Mouse (Mus musculus) fibroblast of lung, adult 2 months (primary cell): ENCODE data around the gene Elk4.

Experiments used
- DNase-seq: peaks from one replicate; pipeline ENCODE4 v3.0.0-alpha.2; 2011; ENCODE audit warnings: low read depth

The Elk4 gene

DNA sequence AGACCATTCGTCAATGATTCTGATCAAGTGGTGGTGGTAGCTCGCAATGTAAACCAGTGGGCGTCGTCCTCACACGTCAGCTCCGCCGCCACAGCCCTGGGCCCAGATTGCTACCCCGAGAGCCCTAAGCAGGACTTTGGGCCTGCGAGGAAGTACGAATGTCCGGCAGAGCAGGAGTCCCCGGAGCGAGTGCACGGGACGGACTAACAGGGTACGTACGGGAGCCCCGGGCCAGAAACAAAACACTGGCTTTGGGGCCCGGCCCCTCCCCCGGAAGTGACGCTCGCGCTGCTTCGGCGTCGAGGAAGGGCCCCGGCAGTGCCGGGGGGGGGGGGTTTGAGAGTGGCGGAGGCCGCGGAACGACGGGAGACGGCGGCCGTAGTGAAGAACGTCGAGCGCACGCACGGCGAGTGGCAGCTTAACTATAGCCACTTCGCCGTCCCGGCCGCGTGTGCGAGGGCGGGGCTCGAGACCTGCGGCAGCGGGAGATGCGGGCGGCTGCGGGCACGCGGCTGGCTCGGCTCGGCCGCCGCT lies at the start of gene Elk4:
Gene Elk4 (plus strand): TSS at position 326 of the 534 bp plus-strand sequence.
- peak; percentile 63 for DNase-seq

DNA sequence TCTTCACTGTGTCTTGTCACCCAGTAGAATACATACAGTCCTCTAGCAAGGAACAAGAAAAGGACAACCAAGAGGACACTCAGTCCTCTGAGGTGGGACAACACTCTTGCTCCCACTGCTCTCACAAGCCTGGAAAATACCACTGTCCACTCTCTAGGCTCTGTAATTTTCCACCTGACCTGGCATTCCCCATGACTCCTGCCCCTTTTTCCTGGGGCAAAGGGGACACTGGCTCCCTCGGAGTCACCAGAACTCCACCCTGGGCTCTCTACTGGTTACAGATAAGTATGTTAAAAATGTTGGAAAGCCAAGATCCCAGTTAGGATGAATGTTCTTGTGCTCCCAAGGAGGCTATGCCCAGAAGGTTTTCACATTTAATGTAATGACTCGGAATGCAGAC lies 46.4 kb upstream of the Elk4 start:
- DNase-seq = no peak

DNA sequence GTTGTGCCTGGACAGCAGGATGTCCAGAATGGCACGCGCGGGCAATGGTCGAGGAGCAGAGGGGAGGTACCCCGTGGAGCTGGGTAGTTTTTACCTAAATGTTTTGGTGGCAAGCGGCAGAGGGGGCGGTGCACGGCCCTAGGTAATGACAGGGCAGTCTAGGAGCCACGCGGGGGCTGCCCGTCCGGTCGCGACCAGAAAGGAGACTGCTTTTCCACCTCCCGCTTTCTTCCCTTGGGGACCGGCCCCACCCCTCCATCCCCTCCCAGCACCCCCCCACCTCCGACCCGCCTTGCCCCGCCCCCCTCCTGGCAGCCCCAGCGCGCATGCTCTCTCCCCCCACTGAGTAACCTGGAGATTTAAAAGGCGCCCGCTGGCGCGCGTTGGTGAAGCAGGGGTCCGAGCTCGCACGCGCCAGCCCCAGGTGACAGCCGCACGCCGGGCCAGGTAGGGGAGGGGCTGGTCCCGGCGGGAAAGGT lies 44.8 kb upstream of the Elk4 start, which contains the start of gene Slc45a3:
Gene Slc45a3 (plus strand): TSS at position 362 of the 479 bp plus-strand sequence.
- DNase-seq = no peak

DNA sequence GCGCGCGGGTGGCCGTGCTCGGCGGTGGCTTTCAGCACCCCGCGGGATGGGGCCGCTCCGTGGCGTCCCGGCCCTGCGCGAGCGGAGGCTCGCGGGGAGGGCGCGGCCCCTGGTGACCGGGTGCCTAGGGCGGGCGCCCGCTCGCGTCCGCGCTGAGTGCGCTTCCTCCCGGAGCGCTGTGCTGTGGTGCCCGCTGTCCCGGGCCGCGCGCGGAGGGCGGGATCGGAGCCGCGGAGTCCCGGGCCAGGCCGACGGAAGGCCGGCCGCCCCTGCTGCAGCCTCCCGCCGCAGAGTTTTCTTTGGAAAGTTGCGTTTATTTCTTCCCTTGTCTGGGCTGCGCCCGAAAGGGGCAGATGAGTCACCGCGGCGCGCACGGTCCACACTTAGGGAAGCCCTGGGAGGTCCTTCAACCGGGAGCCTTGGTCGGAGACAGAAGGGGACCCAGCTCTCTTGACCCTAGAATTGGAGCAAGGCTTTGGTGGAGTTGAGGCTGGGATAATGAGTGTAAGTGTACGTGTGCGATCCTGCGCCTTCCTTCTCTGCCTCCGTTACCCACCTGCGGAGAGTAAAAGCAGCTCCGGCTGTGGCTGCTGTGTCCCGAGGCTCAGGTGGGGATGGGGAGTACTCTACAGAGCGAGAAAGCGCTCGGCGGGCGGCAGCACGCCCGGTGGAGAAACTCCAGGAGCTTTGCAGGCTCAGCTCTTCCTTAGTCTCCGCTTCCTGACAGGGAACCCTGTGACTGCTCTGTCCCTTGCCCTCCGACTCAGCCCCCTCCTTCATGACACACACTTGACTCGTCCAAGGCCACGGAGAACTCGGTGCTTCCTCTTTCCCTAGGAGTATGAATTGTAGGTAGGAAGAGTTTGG lies 44.1 kb upstream of the Elk4 start:
- DNase-seq = no peak

DNA sequence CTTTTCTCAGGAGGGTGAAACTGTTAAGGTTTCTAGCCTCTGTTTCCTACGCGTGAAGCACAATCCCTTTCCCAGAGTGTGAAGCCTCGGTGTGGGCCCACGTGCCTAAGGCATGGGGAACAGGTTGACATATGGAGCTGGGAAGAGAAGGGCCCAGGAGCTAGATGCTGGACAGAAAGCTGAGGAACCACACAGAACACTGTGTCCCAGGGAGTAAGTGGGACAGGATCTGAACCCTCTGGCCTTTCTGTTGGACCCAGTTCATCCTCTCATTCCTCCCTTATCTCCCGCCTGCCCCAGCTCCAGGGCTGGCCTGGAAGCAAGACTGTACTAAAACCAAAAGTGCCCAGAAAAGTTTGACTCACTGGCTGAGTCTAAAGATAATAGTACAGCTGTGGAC lies 43.3 kb upstream of the Elk4 start:
- DNase-seq = no peak

DNA sequence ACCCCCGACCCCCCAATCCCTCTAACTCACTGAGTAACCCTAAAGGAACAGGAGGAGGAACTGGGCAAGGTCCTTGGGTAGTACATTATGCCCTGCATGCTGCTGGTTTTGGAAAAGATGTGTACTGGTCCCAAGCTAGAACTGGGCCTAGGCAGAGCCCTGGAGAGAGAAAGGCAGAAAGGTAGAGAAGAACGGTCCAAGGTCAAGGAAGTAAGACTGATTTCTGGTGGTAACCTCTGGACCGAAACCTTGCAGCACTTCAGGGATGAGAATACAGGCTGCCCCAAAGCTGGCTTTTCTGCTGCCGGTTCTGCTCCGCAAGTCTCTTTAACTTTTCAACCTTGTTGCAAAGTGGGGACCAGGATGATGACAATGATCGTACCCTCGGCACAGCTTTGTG lies 42.8 kb upstream of the Elk4 start:
- no peak for DNase-seq

DNA sequence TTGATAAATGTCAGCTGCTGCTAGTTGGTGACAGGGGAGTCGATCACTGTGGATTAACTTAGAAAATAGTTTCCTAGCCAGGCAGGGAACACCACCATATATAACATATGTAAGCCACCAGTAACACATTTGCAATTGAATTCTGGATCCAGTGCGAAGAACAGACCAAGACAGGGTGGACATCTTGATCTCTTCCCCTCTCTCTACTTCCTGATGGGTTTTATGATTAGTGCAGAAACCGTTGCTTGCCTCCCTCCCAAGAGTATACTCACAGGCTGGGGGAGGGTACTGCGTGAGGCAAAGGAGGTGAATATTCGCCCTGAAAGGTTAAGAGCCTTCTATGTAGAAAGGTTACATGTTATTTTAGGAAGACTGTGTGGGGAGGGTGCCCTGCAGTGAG lies 41.6 kb upstream of the Elk4 start:
- DNase-seq = no peak

DNA sequence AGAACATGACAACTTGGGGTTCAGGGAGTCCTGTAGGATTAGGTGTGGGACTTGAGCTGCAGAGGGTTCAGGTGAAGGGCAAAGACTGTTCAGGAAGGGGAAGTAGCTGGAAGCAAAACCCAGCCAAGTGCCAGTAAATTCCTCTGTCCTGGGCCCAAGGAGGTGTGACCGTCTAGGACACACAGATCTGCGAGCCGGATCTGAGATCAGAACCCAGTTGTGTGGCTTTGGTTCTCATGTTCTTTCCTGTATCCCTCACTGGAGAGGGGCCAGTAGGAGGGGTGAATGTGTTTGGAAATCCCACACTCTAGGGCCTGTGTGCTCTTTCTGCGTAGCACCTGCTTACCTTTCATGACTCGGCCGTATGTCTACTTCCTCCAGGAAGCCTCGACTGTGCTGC lies 40.1 kb upstream of the Elk4 start:
- no peak for DNase-seq

DNA sequence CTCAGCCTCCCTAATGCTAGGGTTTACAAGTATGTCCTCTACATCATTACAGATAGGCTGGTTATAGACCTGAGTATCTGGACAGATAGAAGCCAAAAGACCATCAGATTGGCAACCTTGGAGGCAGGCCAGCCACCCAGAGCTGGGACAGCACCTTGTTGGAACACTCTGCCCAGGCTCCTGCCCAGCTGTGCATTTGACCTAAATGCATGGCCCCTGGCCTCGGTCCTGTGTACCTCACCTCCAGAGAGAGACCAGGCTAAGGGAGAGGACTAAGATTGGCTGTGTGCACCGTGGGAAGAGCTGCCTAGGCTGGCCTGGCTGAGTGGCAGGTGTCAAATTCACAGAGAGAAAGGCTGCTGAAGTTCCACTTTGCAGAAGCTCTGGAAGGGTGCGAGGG lies 38.9 kb upstream of the Elk4 start:
- no peak for DNase-seq

DNA sequence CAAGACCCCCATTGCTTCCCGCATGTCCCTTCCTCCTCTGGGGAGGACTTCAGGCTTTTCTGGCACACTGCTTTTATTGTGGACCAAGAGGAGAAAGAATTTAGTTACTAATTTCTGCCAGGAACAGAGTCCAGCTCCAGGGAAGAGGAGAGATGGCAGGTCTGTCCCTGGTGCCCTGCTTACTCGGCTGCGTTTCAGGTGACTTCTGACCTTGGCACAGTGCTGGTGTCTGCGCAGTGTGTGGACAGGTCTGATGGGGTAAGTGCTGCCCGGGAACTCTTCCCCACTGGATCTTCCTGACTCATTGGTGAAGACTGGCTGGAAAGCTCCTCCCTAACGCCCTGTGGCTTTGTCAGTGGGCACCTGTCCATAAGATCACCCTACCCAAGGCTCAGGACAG lies 38.4 kb upstream of the Elk4 start:
- no peak for DNase-seq

DNA sequence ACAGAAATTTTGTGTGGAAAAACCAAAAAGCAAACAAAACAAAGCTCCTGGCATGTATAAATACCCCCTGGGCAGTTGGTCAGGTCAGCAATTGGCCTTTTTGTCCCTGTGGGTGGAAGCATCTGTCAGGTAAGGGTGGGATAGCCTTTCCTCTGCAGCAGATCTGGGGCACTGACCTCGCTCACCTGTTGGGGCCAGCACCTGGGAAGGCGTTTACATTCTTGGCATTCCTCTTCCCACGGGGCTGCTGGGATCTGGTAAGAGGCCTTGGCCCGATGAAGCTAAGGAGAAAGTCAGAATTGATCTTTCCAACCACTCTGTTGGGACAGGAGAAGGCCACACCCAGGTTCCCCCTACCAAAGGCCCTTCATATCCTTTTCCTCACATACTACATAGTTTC lies 37.6 kb upstream of the Elk4 start:
- DNase-seq = no peak

DNA sequence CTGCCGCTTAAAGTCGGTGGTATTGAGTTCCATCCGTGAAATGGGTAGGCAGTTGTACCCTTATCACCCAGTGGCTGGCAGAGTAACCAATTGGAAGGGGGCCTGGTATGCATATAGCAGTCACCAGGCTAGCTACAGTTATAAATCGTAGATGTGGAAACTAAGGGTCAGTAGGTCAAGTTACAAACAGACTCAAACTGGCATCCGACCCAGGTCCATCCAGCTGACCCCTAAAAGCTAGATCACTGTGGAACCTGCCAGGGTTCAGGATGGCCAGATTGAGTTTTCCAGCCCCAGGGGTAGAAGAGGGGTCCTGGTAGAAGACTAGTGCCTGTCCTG lies 37.1 kb upstream of the Elk4 start:
- no peak for DNase-seq

DNA sequence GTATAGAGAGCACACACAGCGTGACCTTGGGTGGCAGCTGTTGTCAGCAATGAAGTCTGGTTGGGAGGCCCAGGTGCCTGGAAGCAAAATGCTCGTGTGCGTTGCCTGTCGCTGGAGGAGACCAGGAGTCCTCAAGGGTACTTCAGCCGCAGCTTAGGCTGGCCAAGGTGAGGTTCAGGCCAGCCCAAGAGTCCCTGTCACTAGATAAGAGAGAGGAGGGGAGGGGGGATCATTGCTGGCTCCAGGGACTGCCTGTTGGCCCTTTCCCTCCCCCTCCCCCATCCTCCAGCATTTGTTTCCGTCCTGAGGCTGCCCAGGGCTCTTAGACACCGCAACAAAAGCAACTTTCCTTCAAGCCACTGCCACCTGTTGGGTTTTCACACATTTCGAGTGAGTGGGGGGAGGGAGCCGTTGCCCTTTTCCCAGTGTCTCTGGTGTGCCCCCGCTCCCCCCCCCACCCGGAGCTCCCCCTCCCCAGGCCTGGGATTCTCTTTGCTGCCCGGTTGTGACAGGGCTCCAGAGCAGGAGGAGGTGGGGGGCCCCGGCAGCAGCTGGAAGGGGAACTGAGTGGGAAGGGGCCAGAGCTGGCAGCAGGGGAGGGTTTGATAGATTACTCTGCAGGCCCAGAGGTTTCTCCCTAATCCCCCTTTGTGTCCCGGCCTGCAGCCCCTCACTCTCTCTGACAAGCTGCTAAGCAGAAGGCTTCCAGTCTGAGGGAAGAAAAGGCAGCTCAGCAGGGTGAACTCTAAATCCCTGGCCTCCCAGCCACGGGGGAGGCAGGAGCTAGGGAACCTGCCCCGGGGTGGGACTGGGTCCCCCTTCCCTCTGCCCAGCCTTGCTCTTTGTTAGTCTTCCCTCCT lies 36.5 kb upstream of the Elk4 start:
- DNase-seq = no peak

DNA sequence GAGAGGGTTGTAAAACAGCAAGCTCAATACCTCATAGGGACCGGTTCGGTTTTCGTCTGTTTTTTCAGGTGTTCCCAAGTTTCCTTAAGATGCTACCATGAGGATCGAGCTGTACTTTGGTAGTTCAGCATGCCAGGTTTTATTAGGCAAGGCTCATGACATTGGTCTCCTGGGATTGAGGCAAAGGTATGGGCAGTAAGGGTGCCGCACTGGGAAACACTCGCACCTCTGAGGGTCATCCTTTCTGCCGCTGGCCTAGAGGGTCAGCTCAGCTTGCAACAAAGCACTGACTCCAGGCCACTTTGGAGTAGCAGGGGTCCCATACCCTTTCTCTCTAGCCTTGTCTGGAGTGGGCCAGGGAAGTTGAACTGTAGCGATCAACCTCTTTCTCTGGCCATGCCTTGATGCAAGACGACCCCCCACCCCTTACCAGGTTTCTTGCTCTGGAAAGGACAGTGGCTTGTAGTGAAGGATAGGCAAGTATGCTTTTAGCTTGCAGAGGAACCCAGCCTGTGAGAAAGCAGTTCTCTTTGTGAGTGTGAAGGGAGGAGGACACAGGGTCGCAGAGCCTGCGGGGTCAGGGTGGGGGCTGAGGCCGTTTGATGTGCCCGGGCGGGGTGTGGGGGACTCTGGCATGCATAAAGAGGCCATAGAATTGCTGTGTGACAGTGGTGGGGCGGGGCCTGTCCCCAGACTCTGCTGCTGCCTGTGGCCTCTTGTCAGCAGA lies 35.5 kb upstream of the Elk4 start:
- no peak for DNase-seq

DNA sequence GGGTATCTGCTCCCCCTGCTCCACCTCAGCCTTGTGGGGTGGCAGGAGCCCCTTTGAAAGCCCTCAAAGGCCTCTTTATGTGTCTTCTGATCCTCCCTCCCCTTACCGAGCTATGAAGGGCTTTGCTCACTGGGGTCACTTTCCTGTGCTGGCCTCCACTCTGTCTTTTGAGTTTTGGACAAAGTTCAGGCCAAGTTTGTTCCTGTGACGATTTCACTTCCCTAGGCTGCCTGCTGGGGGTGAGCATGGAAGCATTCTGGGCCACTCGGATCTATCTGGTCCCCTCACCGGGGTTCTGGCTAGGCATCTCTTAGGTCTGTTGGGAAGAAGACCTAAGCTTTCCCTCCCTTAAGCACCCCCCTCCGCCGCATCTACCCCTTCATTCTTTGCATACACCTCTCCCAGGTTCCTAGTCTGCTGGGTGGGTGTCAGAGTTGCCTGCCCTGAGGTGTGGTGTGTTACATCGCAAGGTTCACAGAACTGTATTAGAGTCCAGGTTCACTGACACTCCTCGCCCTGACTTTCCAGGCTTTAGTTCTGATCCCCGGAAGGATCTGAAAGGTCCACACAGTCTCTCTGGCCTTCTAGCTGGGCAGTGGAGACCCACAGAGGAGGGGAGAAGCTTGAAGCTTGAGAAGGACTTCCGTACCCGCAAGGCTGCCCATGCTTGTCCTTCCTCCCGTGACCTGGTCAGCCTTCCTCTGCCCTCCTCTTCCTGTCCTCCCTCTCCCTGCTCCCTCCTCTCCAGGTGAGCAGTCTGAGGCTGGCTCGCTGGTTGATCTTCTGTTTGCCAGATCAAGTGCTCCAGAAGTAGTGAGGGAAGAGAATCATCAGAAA lies 34.7 kb upstream of the Elk4 start:
- DNase-seq = no peak

DNA sequence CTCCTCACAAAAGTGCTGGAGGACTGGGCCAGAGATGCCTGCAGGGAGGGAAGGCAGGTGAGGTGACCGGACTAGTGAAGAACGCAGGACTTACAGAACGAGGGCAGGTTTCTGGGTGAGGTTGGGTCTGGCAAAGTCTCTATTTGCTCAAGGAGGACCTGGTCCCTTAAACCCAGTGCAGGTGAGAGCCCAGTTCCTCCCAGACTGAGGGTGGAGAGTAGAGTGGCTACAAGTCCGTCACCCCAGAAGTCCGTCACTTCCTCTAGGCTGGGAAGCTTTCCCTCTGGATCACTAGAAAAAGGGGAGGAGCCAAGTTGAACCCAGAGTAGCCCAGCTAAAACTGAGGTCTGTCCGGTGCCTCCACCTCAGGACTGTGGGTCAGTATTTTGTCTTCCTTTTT lies 33.4 kb upstream of the Elk4 start:
- DNase-seq = no peak

DNA sequence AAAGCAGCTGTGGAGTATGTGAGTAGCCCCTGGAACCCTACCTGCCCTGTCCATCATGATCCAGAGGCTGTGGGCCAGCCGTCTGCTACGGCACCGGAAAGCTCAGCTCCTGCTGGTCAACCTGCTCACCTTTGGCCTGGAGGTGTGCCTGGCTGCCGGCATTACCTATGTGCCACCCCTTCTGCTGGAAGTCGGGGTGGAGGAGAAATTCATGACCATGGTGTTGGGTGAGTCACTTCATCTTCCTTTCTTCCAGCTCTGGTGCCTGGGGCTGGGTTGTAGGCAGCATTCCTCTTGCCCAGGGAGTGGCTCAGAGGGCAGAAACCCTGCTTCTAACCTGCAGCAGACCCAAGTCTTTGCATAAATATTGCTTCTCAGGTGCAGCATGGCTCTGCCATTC lies 30.5 kb upstream of the Elk4 start:
- no peak for DNase-seq

DNA sequence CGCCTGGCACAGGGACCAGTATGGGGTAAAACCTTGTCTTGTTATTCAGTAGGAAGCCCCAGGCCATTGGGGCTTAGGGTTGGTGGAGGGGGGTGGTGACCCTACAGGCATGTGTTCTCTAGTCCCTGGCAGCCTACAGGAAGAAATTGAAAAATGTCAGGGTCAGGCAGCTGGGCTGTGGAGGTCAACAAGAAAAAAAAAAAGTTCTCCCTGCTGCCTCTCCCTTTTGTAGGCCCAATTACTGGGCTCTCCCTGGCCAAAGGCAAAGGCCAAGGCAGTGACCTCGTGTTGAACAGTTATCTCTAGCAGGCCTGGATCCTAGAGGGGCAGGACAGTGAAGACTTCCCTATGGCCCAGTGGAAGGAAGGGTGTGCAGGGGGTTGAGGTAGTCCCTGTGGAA lies 26.9 kb upstream of the Elk4 start:
- no peak for DNase-seq

DNA sequence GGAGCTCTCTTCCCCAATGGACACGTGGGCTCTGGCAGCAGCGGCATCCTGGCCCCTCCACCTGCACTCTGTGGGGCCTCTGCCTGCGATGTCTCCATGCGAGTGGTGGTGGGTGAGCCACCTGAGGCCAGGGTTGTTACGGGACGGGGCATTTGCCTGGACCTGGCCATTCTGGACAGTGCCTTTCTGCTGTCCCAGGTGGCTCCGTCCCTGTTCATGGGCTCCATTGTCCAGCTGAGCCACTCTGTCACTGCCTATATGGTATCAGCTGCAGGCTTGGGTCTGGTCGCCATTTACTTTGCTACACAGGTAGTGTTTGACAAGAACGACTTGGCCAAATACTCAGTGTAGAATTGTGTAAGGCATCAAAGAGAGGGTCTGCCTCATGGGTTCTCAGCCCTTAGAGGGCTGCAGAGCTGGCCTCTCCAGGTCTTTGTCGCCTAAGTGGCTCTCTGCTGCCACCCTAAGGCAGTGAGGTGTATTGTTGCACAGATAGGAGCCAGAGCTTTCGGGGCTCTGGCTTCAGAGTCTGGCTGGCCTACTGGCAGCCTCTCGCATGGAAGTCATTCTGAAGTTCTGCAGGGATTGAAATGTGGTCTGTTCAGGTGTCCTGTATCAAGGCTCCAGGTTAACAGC lies 25.9 kb upstream of the Elk4 start:
- DNase-seq = no peak

DNA sequence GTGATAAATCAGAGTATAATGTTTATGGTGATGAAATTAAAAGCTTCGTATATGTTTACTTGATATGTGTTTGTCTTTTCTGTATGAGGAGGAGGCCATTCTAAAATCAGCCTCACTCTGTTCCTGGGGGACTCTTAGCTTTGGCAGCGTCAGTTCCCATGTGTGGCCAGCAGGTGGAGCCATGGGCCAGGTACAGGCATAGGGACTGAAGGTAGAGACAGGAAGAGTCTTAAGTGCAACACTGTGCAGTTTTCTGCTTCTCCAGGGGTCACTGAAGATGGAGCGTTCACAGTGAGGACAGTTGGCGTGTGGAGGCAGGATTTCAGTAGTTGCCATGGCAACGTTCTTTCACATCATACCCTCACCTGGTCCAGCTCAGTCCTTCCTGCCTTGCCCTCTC lies 24.5 kb upstream of the Elk4 start:
- DNase-seq = peak; percentile 22

DNA sequence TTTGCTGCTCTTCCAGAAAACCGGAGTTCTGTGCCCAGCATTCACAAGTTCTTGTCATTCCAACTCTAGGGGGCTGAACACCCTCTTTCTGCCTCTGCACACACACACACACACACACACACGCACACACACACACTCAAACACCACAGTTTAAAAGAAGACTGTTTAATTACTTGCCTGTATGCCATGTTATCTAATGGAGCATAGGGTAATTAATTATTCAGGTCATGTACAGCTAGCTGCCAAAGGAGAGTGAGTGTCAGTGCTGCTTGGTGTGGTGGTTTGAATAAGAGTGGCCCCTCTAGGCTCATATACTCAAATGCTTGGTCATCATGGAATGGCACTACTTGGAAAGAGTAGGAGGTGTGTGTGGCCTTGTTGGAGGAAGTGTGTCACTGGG lies 23.6 kb upstream of the Elk4 start:
- DNase-seq = no peak
